In the genomic region with DNA sequence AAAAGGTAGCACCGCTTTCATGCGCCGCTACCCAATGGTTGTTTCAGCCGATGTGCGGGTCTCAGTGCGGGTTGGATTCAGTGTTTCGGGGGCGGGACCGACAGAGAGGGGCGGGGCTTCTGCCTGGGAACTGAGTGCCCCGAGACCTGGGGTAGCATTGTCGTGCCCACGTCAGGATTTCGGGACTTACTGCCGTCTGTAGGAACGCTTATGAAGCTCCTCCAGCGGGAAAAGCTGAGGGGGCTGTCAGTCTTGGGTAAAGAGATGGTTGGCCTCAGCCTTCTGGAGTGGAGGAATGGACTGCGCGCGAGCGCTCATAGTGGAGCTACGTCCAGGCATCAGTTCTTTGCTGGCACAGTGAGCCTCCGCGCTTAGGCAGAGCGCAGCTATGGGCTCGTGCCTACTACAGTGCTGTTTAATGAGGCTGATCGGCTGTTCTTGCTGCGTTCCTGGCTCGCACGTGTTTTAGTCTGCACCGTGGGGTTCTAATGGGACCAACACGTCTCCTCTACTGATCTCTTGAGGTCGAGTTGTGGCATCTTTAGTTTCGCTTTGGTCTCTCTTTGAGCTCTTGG, we compare ENCODE assay signal across 8 mouse cellular contexts. TPM values are rescaled to one million over a fixed set of nuclear protein-coding genes. Genes with fewer than 3 reads are reported as not detected.
A peak's percentile ranks its signal among the peaks of the same experiment; 100 is the strongest.
DNase-seq lines count a peak whose midpoint lies in the region; ATAC-seq and TF ChIP-seq lines count a peak whose summit lies in the region.

No protein-coding gene starts in this region.

- ATAC-seq in heart, embryonic 12.5 days (ENCODE audit: insufficient number of reproducible peaks, low FRiP score) = no peak
- ATAC-seq in erythroid progenitor cell, adult 5-6 weeks (replicated peaks; ENCODE audit: low FRiP score, poor library complexity, severe bottlenecking) = no peak

- TF ChIP-seq CTCF in layer of hippocampus, adult 2 months (conservative IDR thresholded peaks at IDR 0.05) = no peak
- no peak for TF ChIP-seq CTCF in bone marrow, adult 2 months (IDR thresholded peaks at IDR 0.05; ENCODE audit: control insufficient read depth, insufficient read depth, low read length)

- DNase-seq in layer of hippocampus, adult 2 months (ENCODE audit: low spot score in 2 of 2) = no peak
- DNase-seq in layer of hippocampus, postnatal 25 days (ENCODE audit: extremely low spot score in 1 of 2, low spot score in 1 of 2) = no peak
- DNase-seq in kidney, postnatal 14 days = peak; percentile 27
- peak; percentile 62 for DNase-seq in midbrain, embryonic 10.5 days (ENCODE audit: low spot score)
- DNase-seq in spleen, postnatal 10 days (ENCODE audit: low spot score in 2 of 2) = no peak

- no peak for TF ChIP-seq POLR2A in bone marrow, adult 2 months (IDR thresholded peaks at IDR 0.05; ENCODE audit: borderline replicate concordance, control insufficient read depth, low read depth, low read length)

- peak overlapping the region; percentile 46 for H3K4me3 ChIP-seq in layer of hippocampus, adult 2 months
- H3K4me3 ChIP-seq in bone marrow, adult 2 months (replicated peaks; ENCODE audit: control insufficient read depth, low read depth, low read length) = peak overlapping the region; percentile 12
- peak overlapping the region; percentile 41 for H3K4me3 ChIP-seq in heart, embryonic 12.5 days
- H3K4me3 ChIP-seq in midbrain, embryonic 10.5 days = peak overlapping the region; percentile 51

- WGBS in bone marrow, adult 2 months = 1% methylated on average over 34 of the region's 34 CpGs
- WGBS in heart, embryonic 12.5 days = 2% methylated on average over 34 of the region's 34 CpGs
- WGBS in midbrain, embryonic 10.5 days = under 1% methylated on average over 34 of the region's 34 CpGs

- H3K9ac ChIP-seq in heart, embryonic 12.5 days = peak overlapping the region; percentile 2; the same call in 1 of the 2 replicates

- H3K27me3 ChIP-seq in heart, embryonic 12.5 days (replicated peaks) = peaks cover 98% of the 10 kb centered on the region
- peaks cover 100% of the 10 kb centered on the region for H3K27me3 ChIP-seq in midbrain, embryonic 10.5 days (ENCODE audit: low read depth, poor library complexity, severe bottlenecking)

- no peaks in the 10 kb centered on the region for H3K4me1 ChIP-seq in bone marrow, adult 2 months (ENCODE audit: control insufficient read depth, insufficient read depth, low read length)
- peaks cover 22% of the 10 kb centered on the region for H3K4me1 ChIP-seq in heart, embryonic 12.5 days (replicated peaks)
- peaks cover 31% of the 10 kb centered on the region for H3K4me1 ChIP-seq in midbrain, embryonic 10.5 days

- no peak overlapping the region for H3K27ac ChIP-seq in layer of hippocampus, adult 2 months
- no peak overlapping the region for H3K27ac ChIP-seq in bone marrow, adult 2 months (ENCODE audit: control insufficient read depth, insufficient read depth, low read depth, low read length, poor library complexity)
- H3K27ac ChIP-seq in heart, embryonic 12.5 days (ENCODE audit: poor library complexity, severe bottlenecking) = no peak overlapping the region
- no peak overlapping the region for H3K27ac ChIP-seq in midbrain, embryonic 10.5 days (replicated peaks)

- H3K4me2 ChIP-seq in heart, embryonic 12.5 days = peak overlapping the region; percentile 70

- H3K36me3 ChIP-seq in heart, embryonic 12.5 days = no peaks in the 10 kb centered on the region
- H3K36me3 ChIP-seq in midbrain, embryonic 10.5 days = no peaks in the 10 kb centered on the region

- no peaks in the 10 kb centered on the region for H3K9me3 ChIP-seq in heart, embryonic 12.5 days (replicated peaks)
- no peaks in the 10 kb centered on the region for H3K9me3 ChIP-seq in midbrain, embryonic 10.5 days (replicated peaks)

RNA-seq across cellular contexts. Expression of a gene that starts 0.3 kb away (rescaled TPM):
- total RNA-seq in layer of hippocampus, adult 2 months (2021) = under 1 TPM in 1 of 2 experiments, not detected in 1; 0.15 TPM
- total RNA-seq in layer of hippocampus, postnatal 25 days (2021) = under 1 TPM; 0.12 to 0.14 TPM
- polyA plus RNA-seq in bone marrow, adult 2 months (2011; ENCODE audit: insufficient read depth, insufficient read length, low replicate concordance, missing spikeins) = not detected in 2 replicates
- not detected in 2 replicates for polyA plus RNA-seq in heart, embryonic 12.5 days (2016; fragmentation: Nextera tagmentation; extraction: Ambion mirVana)
- polyA plus RNA-seq in midbrain, embryonic 10.5 days (2016; fragmentation: Nextera tagmentation; extraction: Ambion mirVana) = 5.1 and 16.6 TPM in 2 replicates
- total RNA-seq in erythroid progenitor cell, adult 5-6 weeks (2015; ENCODE audit: low replicate concordance) = not detected in 2 replicates
- total RNA-seq in erythroid progenitor cell, adult 5-6 weeks (2017; ENCODE audit: low replicate concordance) = not detected in 2 replicates

RNA-seq across cellular contexts. Expression of a gene that starts 12.7 kb away (rescaled TPM):
- total RNA-seq in layer of hippocampus, adult 2 months (2021) = 10 to 100 TPM; 39.9 to 40.6 TPM
- total RNA-seq in layer of hippocampus, postnatal 25 days (2021) = 10 to 100 TPM; 36.6 to 38.0 TPM
- polyA plus RNA-seq in bone marrow, adult 2 months (2011; ENCODE audit: insufficient read depth, insufficient read length, low replicate concordance, missing spikeins) = 16.7 and 17.5 TPM in 2 replicates
- polyA plus RNA-seq in heart, embryonic 12.5 days (2016; fragmentation: Nextera tagmentation; extraction: Ambion mirVana) = 41.4 and 41.7 TPM in 2 replicates
- 74.0 and 80.0 TPM in 2 replicates for polyA plus RNA-seq in midbrain, embryonic 10.5 days (2016; fragmentation: Nextera tagmentation; extraction: Ambion mirVana)
- total RNA-seq in erythroid progenitor cell, adult 5-6 weeks (2015; ENCODE audit: low replicate concordance) = 18.0 and 24.1 TPM in 2 replicates
- total RNA-seq in erythroid progenitor cell, adult 5-6 weeks (2017; ENCODE audit: low replicate concordance) = 26.9 and 48.3 TPM in 2 replicates

RNA-seq across cellular contexts. Expression of a gene that starts 13.0 kb away (rescaled TPM):
- total RNA-seq in layer of hippocampus, adult 2 months (2021) = 10 to 100 TPM; 24.8 to 28.7 TPM
- total RNA-seq in layer of hippocampus, postnatal 25 days (2021) = 10 to 100 TPM; 21.7 to 26.4 TPM
- 10.4 and 27.2 TPM in 2 replicates for polyA plus RNA-seq in bone marrow, adult 2 months (2011; ENCODE audit: insufficient read depth, insufficient read length, low replicate concordance, missing spikeins)
- polyA plus RNA-seq in heart, embryonic 12.5 days (2016; fragmentation: Nextera tagmentation; extraction: Ambion mirVana) = 30.9 and 37.1 TPM in 2 replicates
- 42.6 and 43.8 TPM in 2 replicates for polyA plus RNA-seq in midbrain, embryonic 10.5 days (2016; fragmentation: Nextera tagmentation; extraction: Ambion mirVana)
- 12.6 and 33.1 TPM in 2 replicates for total RNA-seq in erythroid progenitor cell, adult 5-6 weeks (2015; ENCODE audit: low replicate concordance)
- 4.0 and 12.8 TPM in 2 replicates for total RNA-seq in erythroid progenitor cell, adult 5-6 weeks (2017; ENCODE audit: low replicate concordance)

RNA-seq across cellular contexts. Expression of a gene that starts 33.1 kb away (rescaled TPM):
- 100 to 1,000 TPM; 255 to 267 TPM for total RNA-seq in layer of hippocampus, adult 2 months (2021)
- total RNA-seq in layer of hippocampus, postnatal 25 days (2021) = 100 to 1,000 TPM; 235 to 258 TPM
- not detected in 2 replicates for polyA plus RNA-seq in bone marrow, adult 2 months (2011; ENCODE audit: insufficient read depth, insufficient read length, low replicate concordance, missing spikeins)
- 0.36 and 0.59 TPM in 2 replicates for polyA plus RNA-seq in heart, embryonic 12.5 days (2016; fragmentation: Nextera tagmentation; extraction: Ambion mirVana)
- polyA plus RNA-seq in midbrain, embryonic 10.5 days (2016; fragmentation: Nextera tagmentation; extraction: Ambion mirVana) = 2.0 and 4.7 TPM in 2 replicates
- total RNA-seq in erythroid progenitor cell, adult 5-6 weeks (2015; ENCODE audit: low replicate concordance) = not detected in 2 replicates
- total RNA-seq in erythroid progenitor cell, adult 5-6 weeks (2017; ENCODE audit: low replicate concordance) = not detected in 2 replicates

RNA-seq across cellular contexts. Expression of a gene that starts 44.0 kb away (rescaled TPM):
- not detected for total RNA-seq in layer of hippocampus, adult 2 months (2021)
- total RNA-seq in layer of hippocampus, postnatal 25 days (2021) = not detected
- polyA plus RNA-seq in bone marrow, adult 2 months (2011; ENCODE audit: insufficient read depth, insufficient read length, low replicate concordance, missing spikeins) = not detected in 2 replicates
- 0.44 TPM in 1 of 2 replicates, not detected in the other for polyA plus RNA-seq in heart, embryonic 12.5 days (2016; fragmentation: Nextera tagmentation; extraction: Ambion mirVana)
- not detected in 2 replicates for polyA plus RNA-seq in midbrain, embryonic 10.5 days (2016; fragmentation: Nextera tagmentation; extraction: Ambion mirVana)
- not detected in 2 replicates for total RNA-seq in erythroid progenitor cell, adult 5-6 weeks (2015; ENCODE audit: low replicate concordance)
- not detected in 2 replicates for total RNA-seq in erythroid progenitor cell, adult 5-6 weeks (2017; ENCODE audit: low replicate concordance)

Comparison
In these comparisons a context has a peak if more than half of its experiments do, and no peak if none do; other contexts are left out.
1. DNase-seq: peak in kidney, postnatal 14 days (single experiment) and midbrain, embryonic 10.5 days (single experiment); none in layer of hippocampus, adult 2 months (0 of 2), layer of hippocampus, postnatal 25 days (0 of 2) and spleen, postnatal 10 days (0 of 2).
2. Peak in every context shown above with its lines, with median percentiles within 50 percentile points of each other: H3K4me3 ChIP-seq.